Mouse (Mus musculus) embryonic facial prominence, embryonic 12.5 days (tissue): ENCODE measurements around the gene Sufu. TPM values are rescaled to one million over a fixed set of nuclear protein-coding genes. Genes with fewer than 3 reads are reported as not detected.

ENCODE experiments used
- ATAC-seq: fragments of 200-750 bp; cut with Nextera tagmentation; 2 replicates; pipeline ENCODE4 v1.8.0; 2017; ENCODE audit not compliant: insufficient number of reproducible peaks, insufficient read depth, low FRiP score, low TSS enrichment
- H3K27ac ChIP-seq: fragments of 300-500 bp; sonication (generic); 2 replicates; pipeline ENCODE4 v1.5.1; 2016; ENCODE audit warnings: mild to moderate bottlenecking
- H3K27me3 ChIP-seq: fragments of 300-500 bp; sonication (generic); 2 replicates; pipeline ENCODE4 v1.6.1; 2016; ENCODE audit warnings: mild to moderate bottlenecking, moderate library complexity
- H3K36me3 ChIP-seq: fragments of 300-500 bp; sonication (generic); 2 replicates; pipeline ENCODE4 v1.6.1; 2016; ENCODE audit warnings: mild to moderate bottlenecking
- H3K4me1 ChIP-seq: fragments of 300-500 bp; sonication (generic); 2 replicates; pipeline ENCODE4 v1.6.1; 2016
- H3K4me2 ChIP-seq: fragments of 300-500 bp; sonication (generic); replicated peaks from 2 replicates; pipeline ENCODE4 v1.6.1; 2016; ENCODE audit warnings: mild to moderate bottlenecking, moderate library complexity
- H3K4me3 ChIP-seq: fragments of 300-500 bp; sonication (generic); 2 replicates; pipeline ENCODE4 v1.5.1; 2016; ENCODE audit warnings: mild to moderate bottlenecking
- H3K9ac ChIP-seq: fragments of 300-500 bp; sonication (generic); 2 replicates; pipeline ENCODE4 v1.6.1; 2016; ENCODE audit warnings: mild to moderate bottlenecking, moderate library complexity
- H3K9me3 ChIP-seq: fragments of 300-500 bp; sonication (generic); 2 replicates; pipeline ENCODE4 v1.6.1; 2016; ENCODE audit warnings: mild to moderate bottlenecking, moderate library complexity
- WGBS: fragments of 180-500 bp; shearing (Covaris S2); methylation state at CpG from one replicate; pipeline ENCODE4 v1.1.7; 2016; 5-methylcytosine and 5-hydroxymethylcytosine counted together
- polyA plus RNA-seq: library from polyadenylated mRNA; unstranded; fragments of >200 nt; fragmentation: Nextera tagmentation; extraction: Ambion mirVana; gene quantifications from 2 replicates; pipeline ENCODE4 v1.2.1, GENCODE M21; 2016

The Sufu gene
- polyA plus RNA-seq, 1 experiment from 2014 or later, result 47.6 TPM

GRCm38 (mm10) chr19:46396109-46396508 is 587 bp upstream of the Sufu start:
- no peaks in the 10 kb centered on the region for H3K9me3 ChIP-seq

DNA sequence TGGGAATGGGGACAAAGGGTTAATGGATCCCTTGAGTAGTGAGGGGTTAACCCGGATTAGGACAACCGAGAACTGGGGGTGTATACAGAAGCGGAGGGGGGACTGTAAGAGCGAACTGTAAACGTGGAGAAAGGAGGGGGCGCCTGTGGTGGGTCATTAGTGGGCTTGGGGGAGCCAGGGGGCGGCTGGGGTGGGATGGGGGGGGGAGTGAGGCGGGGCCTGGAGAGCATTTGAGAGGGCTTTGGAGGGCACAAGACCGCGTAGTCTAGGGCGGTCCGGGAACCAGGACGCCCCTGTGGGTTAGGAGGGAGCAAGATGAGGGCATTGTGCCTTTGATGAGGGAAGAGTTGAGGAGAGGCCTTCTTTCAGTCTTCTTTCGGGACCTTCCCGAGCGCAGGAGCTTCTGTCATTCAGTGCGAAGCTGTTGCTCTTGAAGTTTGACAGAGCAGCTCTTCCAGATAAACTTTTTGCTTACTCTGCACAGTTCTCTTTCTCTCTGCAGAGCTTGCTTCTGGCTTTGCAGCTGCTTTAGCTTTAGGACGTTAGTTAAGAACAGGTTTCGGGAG is 823 bp downstream of the Sufu start:
- H3K27me3 ChIP-seq, result no peaks in the 10 kb centered on the region
- peak overlapping the region; percentile 66 for H3K9ac ChIP-seq
- WGBS, result under 1% methylated on average over 19 of the region's 19 CpGs
- H3K4me2 ChIP-seq, result peak overlapping the region; percentile 83
- peaks cover 43% of the 10 kb centered on the region for H3K4me1 ChIP-seq
- H3K4me3 ChIP-seq, result peak overlapping the region; percentile 59
- peaks cover 11% of the 10 kb centered on the region for H3K36me3 ChIP-seq
- no peak for ATAC-seq
- H3K27ac ChIP-seq, result peak overlapping the region; percentile 81
- H3K9me3 ChIP-seq, result no peaks in the 10 kb centered on the region

More at GRCm38 (mm10) chr19:46396109-46396508, 587 bp upstream of the Sufu start:
- H3K4me1 ChIP-seq, result peaks cover 43% of the 10 kb centered on the region
- no peak overlapping the region for H3K9ac ChIP-seq
- peak overlapping the region; percentile 79 for H3K4me3 ChIP-seq
- WGBS, result 13% methylated on average over 8 of the region's 8 CpGs
- H3K27ac ChIP-seq, result peak overlapping the region; percentile 20; the same call in 1 of the 2 replicates
- peaks cover 7% of the 10 kb centered on the region for H3K36me3 ChIP-seq
- H3K27me3 ChIP-seq, result no peaks in the 10 kb centered on the region
- no peak for ATAC-seq
- peak overlapping the region; percentile 45 for H3K4me2 ChIP-seq

DNA sequence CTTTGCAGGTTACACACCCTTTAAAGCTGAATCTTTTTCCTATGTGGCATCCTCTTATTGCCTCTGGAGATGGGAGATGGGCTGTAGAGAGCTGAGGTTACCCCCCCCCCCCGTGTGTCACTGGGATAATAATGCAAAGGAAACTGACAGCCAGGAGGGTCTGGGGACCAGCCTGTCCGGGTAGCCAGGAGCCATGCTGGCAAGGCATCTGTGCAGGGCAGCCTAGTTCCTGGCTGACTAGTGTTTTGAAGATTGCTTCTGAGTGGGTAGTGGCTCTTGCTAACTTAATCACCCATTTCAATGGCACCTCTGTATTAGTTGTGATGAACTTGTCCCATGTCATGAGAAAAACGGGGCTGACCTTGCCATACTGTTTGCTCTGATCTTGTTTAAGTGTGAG is 1.7 kb downstream of the Sufu start:
- ATAC-seq, result no peak
- Histone ChIP-seq H3K4me2 (peak overlapping the region; percentile 83), H3K4me3 (peak overlapping the region; percentile 59), H3K36me3 (peaks cover 13% of the 10 kb centered on the region), H3K9ac (peak overlapping the region; percentile 66), H3K27ac (no peak overlapping the region), H3K9me3 (no peaks in the 10 kb centered on the region), H3K4me1 (peaks cover 42% of the 10 kb centered on the region), H3K27me3 (no peaks in the 10 kb centered on the region)
- WGBS, result 31% methylated on average over 3 of the region's 3 CpGs

- Histone ChIP-seq H3K27ac (no peak overlapping the region), H3K27me3 (no peaks in the 10 kb centered on the region), H3K9ac (no peak overlapping the region), H3K9me3 (no peaks in the 10 kb centered on the region), H3K36me3 (peaks cover 20% of the 10 kb centered on the region), H3K4me1 (peaks cover 32% of the 10 kb centered on the region), H3K4me2 (peak overlapping the region; percentile 83; the same call in 1 of the 2 replicates), H3K4me3 (no peak overlapping the region)
- 81% methylated on average over 6 of the region's 6 CpGs for WGBS
- ATAC-seq, result no peak
Observed at GRCm38 (mm10) chr19:46399372-46399771, 2.7 kb downstream of the Sufu start.

GRCm38 (mm10) chr19:46399886-46400285 is 3.2 kb downstream of the Sufu start:
- Histone ChIP-seq H3K9me3 (no peaks in the 10 kb centered on the region), H3K9ac (no peak overlapping the region), H3K36me3 (peaks cover 24% of the 10 kb centered on the region), H3K4me2 (no peak overlapping the region), H3K27ac (no peak overlapping the region), H3K27me3 (no peaks in the 10 kb centered on the region), H3K4me3 (no peak overlapping the region), H3K4me1 (peaks cover 28% of the 10 kb centered on the region)
- no peak for ATAC-seq
- WGBS, result 78% methylated on average over 7 of the region's 7 CpGs

- no peak overlapping the region for H3K9ac ChIP-seq
- no peaks in the 10 kb centered on the region for H3K27me3 ChIP-seq
- H3K27ac ChIP-seq, result no peak overlapping the region
- no peak overlapping the region for H3K4me2 ChIP-seq
- H3K4me3 ChIP-seq, result no peak overlapping the region
- no peaks in the 10 kb centered on the region for H3K9me3 ChIP-seq
- H3K4me1 ChIP-seq, result peaks cover 28% of the 10 kb centered on the region
- no peak for ATAC-seq
- H3K36me3 ChIP-seq, result peaks cover 31% of the 10 kb centered on the region
- 85% methylated on average over 7 of the region's 7 CpGs for WGBS
Observed at GRCm38 (mm10) chr19:46400558-46400957, 3.9 kb downstream of the Sufu start.

- WGBS, result 83% methylated on average over 1 of the region's 1 CpGs
- H3K4me3 ChIP-seq, result no peak overlapping the region
- no peak for ATAC-seq
Observed at GRCm38 (mm10) chr19:46404030-46404429, 7.3 kb downstream of the Sufu start.

DNA sequence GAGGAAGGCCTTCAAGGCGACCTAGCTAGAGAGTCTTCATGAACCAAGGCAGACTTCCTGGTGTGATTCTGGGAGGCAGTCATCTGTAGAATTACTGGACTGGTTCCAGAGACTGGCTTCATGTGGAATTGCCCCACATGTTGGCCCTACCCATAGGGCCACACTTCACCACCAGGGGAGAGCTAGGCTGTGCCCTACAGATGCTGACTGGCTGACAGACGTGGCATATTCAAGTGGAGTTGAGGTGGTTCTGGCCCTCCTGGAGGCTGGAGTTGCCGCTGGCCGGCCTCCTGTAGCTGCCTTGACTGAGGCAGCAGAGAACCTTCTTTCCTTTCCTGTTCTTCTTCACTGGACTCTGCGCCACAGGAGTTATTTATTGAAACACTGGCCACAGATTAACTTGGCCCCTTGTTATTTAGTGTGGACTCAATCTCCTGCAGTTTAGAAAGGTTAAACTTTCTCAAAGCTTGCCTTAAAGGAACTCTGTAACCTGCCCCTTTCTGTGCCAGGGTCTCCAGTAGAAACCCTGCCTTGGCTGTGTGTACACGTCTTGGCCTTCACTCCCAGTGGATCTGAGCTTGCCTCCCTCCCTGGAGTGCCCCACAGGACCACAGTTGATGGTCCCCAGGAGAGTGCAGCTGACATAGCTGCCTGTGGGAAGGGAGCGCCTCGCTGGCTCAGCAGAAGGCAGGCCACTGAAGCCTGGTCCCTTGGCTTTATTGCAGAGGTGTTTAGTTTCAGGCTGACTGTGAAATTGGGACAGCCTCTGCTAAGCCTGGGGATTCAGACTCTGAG is 10.1 kb downstream of the Sufu start:
- ATAC-seq, result no peak
- Histone ChIP-seq H3K9me3 (no peaks in the 10 kb centered on the region), H3K27me3 (no peaks in the 10 kb centered on the region), H3K4me1 (peaks cover 3% of the 10 kb centered on the region; the same call in 1 of the 2 replicates), H3K4me2 (no peak overlapping the region), H3K4me3 (no peak overlapping the region), H3K27ac (no peak overlapping the region; the same call in 1 of the 2 replicates), H3K9ac (no peak overlapping the region), H3K36me3 (peaks cover 49% of the 10 kb centered on the region)
- WGBS, result 79% methylated on average over 8 of the region's 8 CpGs

More at GRCm38 (mm10) chr19:46404030-46404429, 7.3 kb downstream of the Sufu start:
- no peaks in the 10 kb centered on the region for H3K9me3 ChIP-seq
- H3K4me2 ChIP-seq, result no peak overlapping the region
- no peak overlapping the region for H3K27ac ChIP-seq
- H3K36me3 ChIP-seq, result peaks cover 60% of the 10 kb centered on the region
- H3K9ac ChIP-seq, result no peak overlapping the region
- no peaks in the 10 kb centered on the region for H3K27me3 ChIP-seq
- H3K4me1 ChIP-seq, result peaks cover 15% of the 10 kb centered on the region

DNA sequence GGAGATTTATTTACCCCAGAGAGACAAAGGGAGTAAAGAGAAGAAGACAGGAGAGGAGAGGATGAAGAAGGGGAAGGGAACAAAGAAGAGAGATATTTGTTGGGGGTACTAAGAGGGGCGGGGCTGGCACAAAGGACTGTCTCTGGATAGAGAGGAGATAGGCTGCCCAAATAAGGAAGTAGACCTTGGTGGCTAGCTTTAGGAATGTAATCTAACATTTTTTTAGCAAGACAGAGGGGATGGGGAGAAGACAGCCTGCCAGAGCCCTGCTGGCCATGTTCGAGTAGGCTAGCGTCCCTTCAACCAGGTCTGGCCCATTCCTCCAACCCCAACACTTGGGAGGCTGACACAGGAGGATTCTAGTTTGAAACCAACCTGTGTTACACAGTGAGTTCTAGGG is 12.8 kb downstream of the Sufu start:
- H3K4me2 ChIP-seq, result no peak overlapping the region
- ATAC-seq, result no peak
- 82% methylated on average over 3 of the region's 3 CpGs for WGBS
- H3K4me1 ChIP-seq, result peaks cover 3% of the 10 kb centered on the region; the same call in 1 of the 2 replicates
- H3K4me3 ChIP-seq, result no peak overlapping the region
- no peak overlapping the region for H3K9ac ChIP-seq
- no peaks in the 10 kb centered on the region for H3K9me3 ChIP-seq
- no peak overlapping the region for H3K27ac ChIP-seq
- H3K36me3 ChIP-seq, result peaks cover 38% of the 10 kb centered on the region
- H3K27me3 ChIP-seq, result no peaks in the 10 kb centered on the region

- no peaks in the 10 kb centered on the region for H3K9me3 ChIP-seq
- H3K4me2 ChIP-seq, result no peak overlapping the region
- H3K9ac ChIP-seq, result no peak overlapping the region
- 77% methylated on average over 12 of the region's 12 CpGs for WGBS
- peaks cover 15% of the 10 kb centered on the region for H3K36me3 ChIP-seq
- ATAC-seq, result no peak
- no peaks in the 10 kb centered on the region for H3K27me3 ChIP-seq
- no peak overlapping the region for H3K27ac ChIP-seq
- no peaks in the 10 kb centered on the region for H3K4me1 ChIP-seq
- H3K4me3 ChIP-seq, result no peak overlapping the region
Observed at GRCm38 (mm10) chr19:46412056-46412805, 15.5 kb downstream of the Sufu start.

DNA sequence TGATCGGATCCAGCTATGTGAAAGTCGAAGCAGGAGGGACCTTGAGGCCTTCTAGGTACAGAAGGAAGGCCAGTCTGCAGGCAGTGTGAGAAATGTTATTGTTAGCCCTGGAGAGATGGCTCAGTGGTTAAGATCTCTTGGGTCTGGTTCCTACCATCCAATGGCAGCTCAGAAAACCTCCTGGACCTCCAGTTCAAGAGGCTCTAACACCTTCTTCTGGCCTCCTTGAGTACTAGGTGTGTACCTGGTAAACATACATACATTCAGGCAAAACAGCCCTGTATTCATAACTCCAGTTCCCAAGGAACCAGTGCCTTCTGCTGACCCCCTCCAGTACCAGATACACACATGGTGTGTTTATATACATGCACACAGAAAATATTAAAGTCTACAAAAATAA is 17.3 kb downstream of the Sufu start:
- Histone ChIP-seq H3K4me1 (peaks cover 8% of the 10 kb centered on the region; the same call in 1 of the 2 replicates), H3K36me3 (peaks cover under 1% of the 10 kb centered on the region; the same call in 1 of the 2 replicates), H3K9ac (no peak overlapping the region), H3K4me3 (no peak overlapping the region), H3K9me3 (no peaks in the 10 kb centered on the region), H3K4me2 (no peak overlapping the region), H3K27ac (no peak overlapping the region), H3K27me3 (no peaks in the 10 kb centered on the region)
- no peak for ATAC-seq
- WGBS, result 91% methylated on average over 2 of the region's 2 CpGs
